Mouse (Mus musculus): ENCODE measurements around the gene Spint4. TPM values are rescaled to one million over a fixed set of nuclear protein-coding genes. Genes with fewer than 3 reads are reported as not detected.
A peak's percentile ranks its signal among the peaks of the same experiment; 100 is the strongest.

Gene Spint4
- total RNA-seq, 2 experiments from 2014 or later, result not detected

DNA sequence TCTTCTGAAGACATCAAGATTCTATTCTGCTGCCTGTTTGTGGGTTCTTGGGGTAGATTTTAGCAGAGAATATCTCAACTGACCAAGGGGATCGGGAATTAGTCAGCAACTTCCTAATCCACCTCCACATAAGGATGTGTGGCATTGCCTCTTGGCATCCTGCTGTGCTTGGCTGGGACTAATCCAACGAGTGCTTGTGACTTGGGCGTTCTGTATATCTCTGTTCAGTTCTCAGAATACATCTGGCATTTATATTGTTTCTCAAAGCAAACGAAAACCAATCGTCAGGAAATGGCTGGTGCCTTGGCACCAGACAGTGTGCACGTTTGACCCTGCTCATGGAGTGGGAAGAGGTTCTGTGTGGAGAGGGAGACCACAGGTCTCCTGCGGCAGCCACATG, 41.6 kb downstream of the Spint4 start:
- no peak overlapping the region for H3K4me3 ChIP-seq
- no peak overlapping the region for H3K27ac ChIP-seq
- no peak for DNase-seq (ENCODE audit: low spot score in 2 of 2)
- TF ChIP-seq CTCF (conservative IDR thresholded peaks at IDR 0.05), result no peak

DNA sequence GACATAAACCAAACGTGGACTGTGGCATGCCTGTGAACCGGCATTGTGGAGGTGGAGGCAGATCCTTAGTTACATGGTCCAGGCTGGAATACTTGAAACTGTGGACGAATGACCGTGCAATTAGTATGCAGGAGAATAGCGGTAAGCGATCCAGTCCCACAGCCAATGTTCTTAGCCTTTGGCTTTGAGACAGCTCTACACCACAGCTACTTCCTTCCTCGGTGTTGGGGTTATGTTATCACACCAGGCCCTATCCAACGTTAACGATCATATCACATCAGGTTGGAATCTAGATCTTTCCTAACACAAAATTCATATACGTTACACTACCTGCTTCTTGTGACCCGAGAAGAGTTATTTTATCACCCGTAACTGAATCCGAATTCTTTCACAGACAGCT, 46.7 kb downstream of the Spint4 start:
- Histone ChIP-seq H3K27ac (peak overlapping the region; percentile 87), H3K4me3 (peak overlapping the region; percentile 81)
- no peak for DNase-seq (ENCODE audit: low spot score in 2 of 2)
- TF ChIP-seq CTCF (conservative IDR thresholded peaks at IDR 0.05), result no peak

DNA sequence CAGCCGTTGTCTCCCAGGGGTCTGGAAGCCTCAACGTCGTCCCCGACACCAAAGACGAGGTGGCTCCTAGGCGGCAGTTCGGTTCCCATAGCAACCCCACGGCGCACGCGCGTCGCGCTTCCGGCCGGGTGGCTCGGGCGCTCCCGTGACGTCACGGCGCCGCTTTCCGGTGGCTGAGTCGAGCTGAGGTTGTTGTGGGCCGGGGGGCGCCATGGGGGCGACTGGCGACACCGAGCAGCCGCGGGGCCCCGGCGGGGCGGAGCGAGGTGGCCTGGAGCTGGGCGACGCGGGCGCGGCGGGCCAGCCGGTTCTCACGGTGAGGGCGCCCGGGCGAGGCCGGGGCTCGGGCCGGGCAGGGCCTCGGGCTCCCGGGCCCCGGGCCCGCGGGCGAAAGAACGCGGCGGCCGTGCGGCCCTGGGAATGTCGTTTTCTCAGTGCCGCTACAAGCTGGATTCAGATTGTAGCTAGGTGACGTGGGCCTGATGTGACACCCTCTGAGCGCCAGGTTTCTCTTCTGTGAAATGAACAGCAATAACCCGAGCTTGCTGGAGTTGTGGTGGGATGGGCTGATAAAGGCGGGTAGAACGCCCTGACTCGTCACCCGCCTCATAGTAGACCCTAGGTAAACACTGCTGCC, 47.7 kb downstream of the Spint4 start, which contains the start of the genes Wfdc3 and Dnttip1:
Gene Wfdc3 (minus strand): TSS at position 89 of the 637 bp plus-strand sequence.
Gene Dnttip1 (plus strand): TSS at position 141 of the 637 bp plus-strand sequence.
- no peak for TF ChIP-seq CTCF (conservative IDR thresholded peaks at IDR 0.05)
- peak within 1 kb of the TSS; percentile 81 for H3K4me3 ChIP-seq

DNA sequence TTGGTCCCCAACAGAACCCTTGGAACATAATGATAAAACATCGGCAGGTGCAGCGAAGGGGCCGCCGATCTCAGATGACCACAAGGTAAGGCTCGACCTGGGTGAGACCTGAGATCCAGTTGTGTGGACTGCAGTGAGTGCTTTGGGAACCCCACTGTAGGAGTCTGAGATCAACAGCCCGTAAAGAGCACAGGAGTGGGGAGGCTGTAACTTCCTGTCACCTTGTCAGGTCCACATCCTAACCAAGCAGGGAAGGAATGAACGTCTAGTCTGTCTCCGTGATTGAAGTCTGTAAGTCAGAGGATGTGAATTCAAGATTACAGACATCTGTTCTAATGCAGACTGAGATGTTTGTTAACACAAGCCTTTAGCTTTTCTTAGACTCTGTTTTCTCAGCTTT, 48.4 kb downstream of the Spint4 start:
- no peak for DNase-seq (ENCODE audit: low spot score in 2 of 2)

More for the DNA sequence above, 47.7 kb downstream of the Spint4 start, which contains the start of the genes Wfdc3 and Dnttip1:
- H3K27ac ChIP-seq, result peak within 1 kb of the TSS; percentile 87
- peak; percentile 93 to 96 for DNase-seq (ENCODE audit: low spot score in 2 of 2)

GRCm38 (mm10) chr2:164748191-164748590, 49.9 kb downstream of the Spint4 start:
- peak overlapping the region; percentile 59; the same call in 1 of the 2 replicates for H3K27ac ChIP-seq
- DNase-seq (ENCODE audit: low spot score in 2 of 2), result no peak
- no peak overlapping the region for H3K4me3 ChIP-seq
- TF ChIP-seq CTCF (conservative IDR thresholded peaks at IDR 0.05), result no peak

More for the DNA sequence above, 48.4 kb downstream of the Spint4 start:
- Histone ChIP-seq H3K4me3 (peak overlapping the region; percentile 81), H3K27ac (peak overlapping the region; percentile 87; the same call in 1 of the 2 replicates)
- no peak for TF ChIP-seq CTCF (conservative IDR thresholded peaks at IDR 0.05)

DNA sequence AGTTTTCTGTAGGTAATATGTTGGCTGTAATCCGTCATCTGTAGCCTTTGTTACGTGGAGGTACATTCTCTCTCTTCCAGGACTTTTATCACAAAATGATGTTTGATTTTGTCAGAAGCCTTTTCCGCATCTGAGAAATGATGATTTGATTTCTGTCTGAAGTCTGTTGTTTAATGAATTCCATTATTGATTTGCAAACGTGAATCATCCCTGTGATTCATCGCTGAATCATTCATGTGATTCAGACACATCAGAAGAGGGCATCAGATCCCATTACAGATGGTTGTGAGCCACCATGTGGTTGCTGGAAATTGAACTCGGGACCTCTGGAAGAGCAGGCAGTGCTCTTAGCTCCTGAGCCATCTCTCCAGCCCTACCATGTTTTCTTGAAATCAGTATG, 50.7 kb downstream of the Spint4 start:
- Histone ChIP-seq H3K27ac (peak overlapping the region; percentile 59; the same call in 1 of the 2 replicates), H3K4me3 (peak overlapping the region; percentile 5; the same call in 1 of the 2 replicates)
- 0 out of 2 replicates have a peak, but pooled peaks have one; percentile 11 for TF ChIP-seq CTCF (conservative IDR thresholded peaks at IDR 0.05)
- peak in 1 of 2 experiments; percentile 30 for DNase-seq (ENCODE audit: low spot score in 2 of 2)

Other genes starting within 250 kb of the Spint4 start
- 10 to 100 TPM; 40.8 to 41.0 TPM for gene Sys1, start 241.5 kb upstream of the Spint4 start, total RNA-seq (2021)
- gene Gm20458, start 237.5 kb upstream of the Spint4 start, total RNA-seq (2021), result 1 to 10 TPM; 6.2 to 6.9 TPM
- gene Trp53tg5, start 224.8 kb upstream of the Spint4 start, total RNA-seq (2021), result not detected
- gene Dbndd2, start 212.4 kb upstream of the Spint4 start, total RNA-seq (2021), result 100 to 1,000 TPM; 111 to 112 TPM
- 10 to 100 TPM; 79.3 to 84.1 TPM for gene Pigt, start 201.0 kb upstream of the Spint4 start, total RNA-seq (2021)
- gene Wfdc2, start 136.1 kb upstream of the Spint4 start, total RNA-seq (2021), result not detected
- gene Spint3, start 125.0 kb upstream of the Spint4 start, total RNA-seq (2021), result not detected
- not detected for gene Wfdc6a, start 113.1 kb upstream of the Spint4 start, total RNA-seq (2021)
- not detected for gene Eppin, start 104.9 kb upstream of the Spint4 start, total RNA-seq (2021)
- not detected for gene Wfdc6b, start 85.0 kb upstream of the Spint4 start, total RNA-seq (2021)
- not detected for gene Wfdc8, start 84.9 kb upstream of the Spint4 start, total RNA-seq (2021)
- gene Wfdc16, start 59.7 kb upstream of the Spint4 start, total RNA-seq (2021), result not detected
- not detected for gene Wfdc10, start 42.5 kb upstream of the Spint4 start, total RNA-seq (2021)
- not detected for gene Wfdc9, start 41.9 kb upstream of the Spint4 start, total RNA-seq (2021)
- not detected for gene Wfdc11, start 24.4 kb upstream of the Spint4 start, total RNA-seq (2021)
- gene Wfdc13, start 13.4 kb upstream of the Spint4 start, total RNA-seq (2021), result not detected
- gene Spint5, start 16.8 kb downstream of the Spint4 start, total RNA-seq (2021), result not detected
- 1 to 10 TPM in 1 of 2 experiments, under 1 TPM in 1; 0.64 to 1.3 TPM for gene Wfdc3, start 47.4 kb downstream of the Spint4 start, total RNA-seq (2021)
- 10 to 100 TPM; 40.4 to 41.2 TPM for gene Dnttip1, start 47.5 kb downstream of the Spint4 start, total RNA-seq (2021)
- 1 to 10 TPM in 1 of 2 experiments, under 1 TPM in 1; 0.76 to 1.6 TPM for gene Ube2c, start 71.4 kb downstream of the Spint4 start, total RNA-seq (2021)
- gene Tnnc2, start 81.5 kb downstream of the Spint4 start, total RNA-seq (2021), result not detected
- 10 to 100 TPM; 39.8 TPM for gene Snx21, start 87.3 kb downstream of the Spint4 start, total RNA-seq (2021)
- 10 to 100 TPM; 25.8 to 32.2 TPM for gene Acot8, start 106.4 kb downstream of the Spint4 start, total RNA-seq (2021)
- gene Zswim3, start 106.6 kb downstream of the Spint4 start, total RNA-seq (2021), result 1 to 10 TPM; 7.2 to 8.9 TPM
- gene Zswim1, start 124.2 kb downstream of the Spint4 start, total RNA-seq (2021), result 10 to 100 TPM; 23.6 to 25.2 TPM
- gene Spata25, start 130.0 kb downstream of the Spint4 start, total RNA-seq (2021), result under 1 TPM; 0.47 to 0.79 TPM
- gene Ctsa, start 134.4 kb downstream of the Spint4 start, total RNA-seq (2021), result 100 to 1,000 TPM; 103 to 108 TPM
- gene Neurl2, start 135.0 kb downstream of the Spint4 start, total RNA-seq (2021), result 1 to 10 TPM; 2.8 to 3.6 TPM
- 10 to 100 TPM; 67.4 to 86.9 TPM for gene Pltp, start 159.2 kb downstream of the Spint4 start, total RNA-seq (2021)
- 10 to 100 TPM; 45.9 to 49.6 TPM for gene Pcif1, start 180.8 kb downstream of the Spint4 start, total RNA-seq (2021)
- gene Zfp335, start 213.3 kb downstream of the Spint4 start, total RNA-seq (2021), result 10 to 100 TPM; 29.0 to 30.9 TPM
- gene Mmp9, start 242.3 kb downstream of the Spint4 start, total RNA-seq (2021), result 1 to 10 TPM; 1.4 to 2.2 TPM

Data from layer of hippocampus, adult 2 months (tissue).